Mouse (Mus musculus): ENCODE data around the gene Mrtfa. TPM values are rescaled to one million over a fixed set of nuclear protein-coding genes. Genes with fewer than 3 reads are reported as not detected.

The Mrtfa gene
- total RNA-seq, 2 experiments from 2014 or later = 71.2 to 75.8 TPM

DNA sequence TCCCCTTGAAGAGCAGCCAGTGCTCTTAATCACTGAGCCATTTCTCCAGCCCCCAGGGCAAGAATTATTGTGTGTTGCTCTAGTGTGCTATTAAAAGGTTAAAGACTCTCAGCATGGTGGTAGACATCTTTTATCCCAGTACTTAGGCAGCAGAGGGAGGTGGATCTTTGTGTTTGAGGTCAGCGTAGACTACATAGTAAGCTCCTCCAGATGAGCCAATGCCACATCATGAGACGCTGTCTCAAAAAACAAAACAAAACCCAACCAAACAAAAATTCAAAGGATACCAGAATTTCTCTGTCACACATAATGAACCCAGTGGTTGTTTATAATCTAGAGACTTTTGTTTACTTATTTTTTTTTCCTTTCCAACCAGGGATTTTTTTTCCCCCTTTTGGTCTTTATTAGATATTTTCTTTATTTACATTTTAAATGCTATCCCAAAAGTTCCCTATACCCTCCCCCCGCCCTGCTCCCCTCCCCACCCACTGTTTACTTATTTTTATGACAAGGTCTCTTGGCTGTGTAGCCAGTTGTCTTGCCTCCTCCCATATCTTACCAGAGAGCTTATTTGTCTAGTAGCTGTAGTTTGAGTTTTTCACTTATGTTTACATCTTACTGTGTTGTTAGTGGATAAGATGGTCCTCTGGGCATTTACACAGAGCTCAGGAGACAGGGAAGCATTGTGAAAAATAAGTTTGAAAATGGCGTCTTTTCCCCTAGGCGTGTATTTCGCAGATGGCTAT, 194.3 kb downstream of the Mrtfa start:
- Histone ChIP-seq H3K4me3 (no peak overlapping the region), H3K27ac (no peak overlapping the region; the same call in 1 of the 2 replicates)
- no peak for DNase-seq (ENCODE audit: extremely low spot score in 1 of 2, low spot score in 2 of 2)
- intact Hi-C loops (cut with DNase I) = no loop called here
- TF ChIP-seq CTCF (IDR thresholded peaks at IDR 0.05) = no peak

DNA sequence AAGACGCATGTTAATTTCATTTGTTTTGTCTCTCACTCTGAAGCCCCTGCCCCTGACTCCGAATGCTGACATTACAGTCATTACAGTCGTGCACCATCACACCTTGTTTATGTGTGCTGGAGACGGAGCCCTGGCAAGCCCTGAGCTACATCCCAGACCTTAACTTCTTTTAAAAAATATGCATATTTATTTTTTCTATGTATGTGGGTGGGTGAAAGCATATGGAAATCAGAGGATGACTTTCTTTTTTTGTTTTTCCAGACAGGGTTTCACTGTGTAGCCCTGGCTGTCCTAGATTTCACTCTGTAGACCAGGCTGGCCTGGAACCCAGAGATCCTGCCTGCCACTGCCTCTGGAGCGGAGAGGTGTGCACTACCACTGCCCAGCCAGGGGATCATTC, 195.6 kb downstream of the Mrtfa start:
- no peak for TF ChIP-seq CTCF (IDR thresholded peaks at IDR 0.05)
- no peak for DNase-seq (ENCODE audit: extremely low spot score in 1 of 2, low spot score in 2 of 2)
- intact Hi-C loops (cut with DNase I) = no loop called here
- Histone ChIP-seq H3K27ac (peak overlapping the region; percentile 63), H3K4me3 (no peak overlapping the region)

DNA sequence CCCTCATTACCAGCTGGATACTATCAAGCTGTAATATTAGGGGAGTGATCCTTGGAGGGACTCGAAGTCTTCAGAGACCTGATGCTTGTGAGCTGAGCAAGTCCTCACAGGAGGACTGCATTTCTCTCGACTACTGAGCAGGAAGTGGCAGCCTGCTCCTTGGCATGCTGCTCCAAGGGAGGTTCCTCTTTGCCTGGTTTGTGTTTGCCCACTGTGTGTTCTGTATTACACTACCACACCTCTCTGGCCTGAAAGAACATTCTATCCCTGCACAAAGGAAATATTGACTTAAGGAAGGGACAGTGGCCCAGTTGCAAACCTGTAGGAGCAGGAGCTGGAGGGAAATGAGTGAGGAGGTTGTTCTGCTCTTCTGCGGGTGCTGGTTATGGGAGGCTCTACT, 200.8 kb downstream of the Mrtfa start:
- no peak for TF ChIP-seq CTCF (IDR thresholded peaks at IDR 0.05)
- no peak for DNase-seq (ENCODE audit: extremely low spot score in 1 of 2, low spot score in 2 of 2)
- no peak overlapping the region for H3K4me3 ChIP-seq
- intact Hi-C loops (cut with DNase I) = no loop called here
- H3K27ac ChIP-seq = no peak overlapping the region

DNA sequence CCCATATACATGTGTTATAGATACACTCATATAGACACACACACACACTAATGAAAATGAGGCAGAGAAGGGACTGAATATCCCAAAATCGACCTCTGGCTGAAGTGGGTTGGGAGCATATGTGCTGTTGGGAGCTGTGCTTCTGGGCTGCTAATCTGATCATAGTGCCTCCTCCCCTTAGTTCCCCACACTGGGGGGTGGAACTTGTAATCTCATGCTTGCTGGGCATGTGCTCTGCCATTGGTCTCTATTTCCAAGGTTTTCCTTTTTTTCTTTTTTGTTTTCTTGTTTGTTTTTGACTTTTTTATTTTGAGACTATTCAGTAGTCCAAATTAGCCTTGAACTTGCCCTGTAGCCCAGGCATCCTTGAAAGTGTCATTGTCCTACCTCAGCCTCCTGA, 202.2 kb downstream of the Mrtfa start:
- Histone ChIP-seq H3K4me3 (no peak overlapping the region), H3K27ac (no peak overlapping the region)
- intact Hi-C loops (cut with DNase I) = no loop called here
- no peak for TF ChIP-seq CTCF (IDR thresholded peaks at IDR 0.05)
- no peak for DNase-seq (ENCODE audit: extremely low spot score in 1 of 2, low spot score in 2 of 2)

DNA sequence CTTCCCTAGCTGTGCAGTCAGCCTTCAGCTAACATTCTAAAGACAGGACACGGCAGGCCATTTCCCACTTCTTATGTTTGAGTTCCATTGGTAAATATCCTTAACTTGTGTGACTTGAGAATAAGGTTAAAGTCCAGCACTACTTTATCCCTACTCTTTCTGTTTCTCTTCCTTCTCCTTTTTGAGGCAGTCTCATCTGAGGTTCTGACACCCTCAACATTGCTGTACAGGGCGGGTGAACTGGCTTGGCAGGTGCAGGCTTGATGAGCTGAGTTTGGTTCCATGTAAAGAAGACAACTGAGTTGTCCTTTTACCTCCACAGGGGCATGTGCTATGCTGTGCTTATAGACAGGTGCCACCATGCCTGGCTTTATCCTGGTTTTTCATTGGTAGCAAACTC, 207.3 kb downstream of the Mrtfa start:
- DNase-seq (ENCODE audit: extremely low spot score in 1 of 2, low spot score in 2 of 2) = no peak
- Histone ChIP-seq H3K4me3 (no peak overlapping the region), H3K27ac (no peak overlapping the region)
- TF ChIP-seq CTCF (IDR thresholded peaks at IDR 0.05) = no peak
- intact Hi-C loops (cut with DNase I) = no loop called here

DNA sequence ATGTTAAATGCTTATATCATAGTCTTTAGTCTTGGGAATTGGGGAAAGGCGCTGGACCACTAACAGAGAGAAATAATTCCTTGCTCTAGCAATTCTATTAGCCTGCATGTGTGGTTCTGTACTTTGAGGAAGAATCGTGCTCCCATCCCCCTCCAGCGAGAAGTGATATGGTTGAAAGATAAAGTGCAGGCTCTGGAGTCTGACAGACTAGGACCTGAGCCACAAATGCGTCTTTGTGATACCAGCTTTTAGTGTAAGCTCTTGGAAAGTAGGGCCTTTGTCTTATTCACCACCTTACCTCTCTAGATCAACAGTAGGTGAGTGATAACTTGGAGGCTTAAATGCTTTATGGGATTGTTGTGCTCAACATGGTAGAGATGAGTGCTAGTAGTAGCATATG, 209.4 kb downstream of the Mrtfa start:
- DNase-seq (ENCODE audit: extremely low spot score in 1 of 2, low spot score in 2 of 2) = no peak
- no peak for TF ChIP-seq CTCF (IDR thresholded peaks at IDR 0.05)
- Histone ChIP-seq H3K27ac (no peak overlapping the region), H3K4me3 (no peak overlapping the region)
- intact Hi-C loops (cut with DNase I) = no loop called here

DNA sequence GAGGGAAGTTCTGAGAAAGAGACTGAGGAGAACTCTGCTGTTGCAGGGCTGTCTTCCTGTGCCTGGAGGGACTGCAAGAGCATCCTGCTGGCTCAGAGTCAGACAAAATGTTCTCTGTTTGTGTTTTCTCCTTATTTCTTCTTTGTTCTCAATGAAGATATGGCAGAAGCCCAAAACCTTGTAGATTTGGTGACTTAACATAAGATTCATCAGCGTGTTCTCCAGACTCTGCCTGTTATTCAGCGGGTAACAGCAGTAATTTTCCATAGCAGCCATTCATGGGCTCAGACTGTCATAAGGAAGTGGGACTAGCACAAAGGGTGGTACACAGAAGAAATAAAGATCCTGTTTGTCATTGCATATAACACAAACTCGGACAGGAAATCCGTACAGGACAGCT, 210.9 kb downstream of the Mrtfa start:
- Histone ChIP-seq H3K27ac (no peak overlapping the region), H3K4me3 (no peak overlapping the region)
- intact Hi-C loops (cut with DNase I) = no loop called here
- DNase-seq (ENCODE audit: extremely low spot score in 1 of 2, low spot score in 2 of 2) = no peak
- no peak for TF ChIP-seq CTCF (IDR thresholded peaks at IDR 0.05)

DNA sequence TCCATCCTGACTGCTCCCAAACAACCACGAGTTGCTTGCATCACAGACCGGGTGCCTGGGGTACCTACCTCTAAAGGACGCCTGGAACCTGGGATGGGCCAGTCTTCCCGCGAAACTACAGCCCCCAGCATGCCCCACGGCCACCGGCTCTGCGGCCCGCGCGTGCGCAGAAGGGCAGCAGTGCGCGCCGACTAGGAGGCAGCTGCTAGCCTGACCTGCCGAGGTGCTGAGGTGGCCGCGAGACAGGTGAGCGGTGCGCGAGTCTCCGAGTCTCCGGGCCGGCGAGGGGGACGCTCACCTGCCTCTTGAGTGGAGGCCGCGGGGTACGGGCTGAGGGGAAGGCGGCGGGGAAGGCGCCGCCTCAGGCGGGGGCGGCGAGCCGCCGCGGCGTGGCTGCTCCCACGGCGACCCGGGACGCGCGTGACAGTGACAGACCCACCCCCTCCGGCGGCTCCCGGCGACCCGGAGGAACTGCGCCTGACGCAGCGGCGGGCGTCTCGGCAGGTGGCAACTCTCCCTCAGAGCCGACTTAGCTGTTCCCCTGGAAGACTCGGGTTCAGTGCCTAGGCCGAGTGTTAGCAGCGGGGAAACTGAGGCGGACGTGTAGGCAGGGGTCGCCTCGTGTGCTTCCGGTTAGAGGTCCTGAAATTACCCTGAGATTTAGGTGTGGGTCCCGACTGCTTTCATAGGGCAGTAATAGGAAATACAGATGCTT, 212.8 kb downstream of the Mrtfa start, which contains the start of gene Sgsm3:
Gene Sgsm3, plus strand, starts transcription at position 146 of the 715 bp plus-strand sequence.
- DNase-seq (ENCODE audit: extremely low spot score in 1 of 2, low spot score in 2 of 2) = peak; percentile 88 to 90
- no peak for TF ChIP-seq CTCF (IDR thresholded peaks at IDR 0.05)
- Histone ChIP-seq H3K4me3 (peak within 1 kb of the TSS; percentile 96), H3K27ac (peak within 1 kb of the TSS; percentile 96)
- intact Hi-C loops (cut with DNase I) = no loop called here

DNA sequence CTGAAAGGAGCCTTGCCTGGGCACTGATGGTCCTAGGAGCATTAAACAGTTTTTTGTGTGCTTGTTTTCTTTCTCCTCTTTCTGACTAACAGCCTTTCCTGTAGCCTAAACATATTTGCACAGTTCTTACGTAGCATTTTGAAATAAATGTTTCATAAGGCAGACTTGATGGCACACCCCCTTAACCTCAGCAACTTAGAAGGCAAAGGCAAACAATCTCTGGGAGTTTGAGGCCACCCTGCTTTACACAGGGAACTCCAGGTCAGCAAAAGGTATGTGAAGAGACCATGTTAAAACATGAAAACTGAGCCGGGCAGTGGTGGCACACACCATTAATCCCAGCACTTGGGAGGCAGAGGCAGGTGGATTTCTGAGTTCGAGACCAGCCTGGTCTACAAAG, 214.9 kb downstream of the Mrtfa start:
- no peak for DNase-seq (ENCODE audit: extremely low spot score in 1 of 2, low spot score in 2 of 2)
- intact Hi-C loops (cut with DNase I) = no loop called here
- Histone ChIP-seq H3K27ac (no peak overlapping the region), H3K4me3 (no peak overlapping the region)
- no peak for TF ChIP-seq CTCF (IDR thresholded peaks at IDR 0.05)

DNA sequence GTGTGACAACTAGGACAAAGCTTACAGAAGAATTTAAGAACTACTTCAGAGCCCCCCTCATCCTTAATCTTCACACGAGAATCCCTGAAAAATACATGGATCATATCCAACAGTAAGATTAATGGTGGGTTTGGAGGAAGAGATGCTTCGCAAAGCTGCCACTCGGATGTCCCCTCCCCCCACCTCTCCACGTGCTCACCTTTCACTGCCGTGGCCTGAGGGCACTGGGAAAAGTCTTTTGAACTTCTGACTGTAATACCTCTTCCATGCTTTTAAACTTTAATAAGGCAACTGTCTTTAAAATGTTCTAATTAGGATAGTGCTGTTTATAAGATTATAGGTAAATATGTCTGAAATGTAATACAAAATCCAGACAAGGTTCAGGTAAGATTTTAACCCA, 216.2 kb downstream of the Mrtfa start:
- DNase-seq (ENCODE audit: extremely low spot score in 1 of 2, low spot score in 2 of 2) = no peak
- no peak overlapping the region for H3K4me3 ChIP-seq
- H3K27ac ChIP-seq = no peak overlapping the region
- intact Hi-C loops (cut with DNase I) = no loop called here
- no peak for TF ChIP-seq CTCF (IDR thresholded peaks at IDR 0.05)

DNA sequence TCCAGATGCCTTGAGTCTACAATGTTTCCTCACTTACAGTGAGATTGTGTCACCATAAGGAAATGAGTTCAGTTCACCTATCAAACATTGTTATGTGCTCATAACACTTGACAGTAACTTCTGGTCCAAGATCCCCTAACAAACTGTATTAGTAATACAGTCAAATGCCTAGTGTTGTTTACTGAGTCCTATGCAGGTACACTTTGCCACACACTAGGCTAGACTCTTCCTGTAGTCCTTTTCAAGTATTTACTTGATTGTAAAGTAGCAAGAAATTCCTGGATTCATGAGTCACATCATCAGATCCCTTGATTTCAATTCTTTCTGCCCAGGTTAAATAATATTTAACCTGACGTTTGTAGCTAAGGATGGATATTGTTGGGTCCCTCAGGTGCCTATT, 221.2 kb downstream of the Mrtfa start:
- TF ChIP-seq CTCF (IDR thresholded peaks at IDR 0.05) = no peak
- no peak overlapping the region for H3K27ac ChIP-seq
- intact Hi-C loops (cut with DNase I) = no loop called here
- no peak overlapping the region for H3K4me3 ChIP-seq
- no peak for DNase-seq (ENCODE audit: extremely low spot score in 1 of 2, low spot score in 2 of 2)

Other genes starting within 250 kb of the Mrtfa start
- gene Adsl, start 242.3 kb downstream of the Mrtfa start, total RNA-seq (2021) = 10 to 100 TPM; 26.3 to 27.8 TPM
- gene Sgsm3, start 213.0 kb downstream of the Mrtfa start, total RNA-seq (2021) = 100 to 1,000 TPM in 1 of 2 experiments, 10 to 100 TPM in 1; 93.0 to 112 TPM
- 10 to 100 TPM; 23.6 to 27.5 TPM for gene Mchr1, start 44.7 kb upstream of the Mrtfa start, total RNA-seq (2021)
- gene Slc25a17, start 170.1 kb upstream of the Mrtfa start, total RNA-seq (2021) = 10 to 100 TPM; 36.3 to 41.5 TPM
- gene St13, start 209.3 kb upstream of the Mrtfa start, total RNA-seq (2021) = 100 to 1,000 TPM; 168 to 171 TPM
- gene Xpnpep3, start 209.4 kb upstream of the Mrtfa start, total RNA-seq (2021) = 10 to 100 TPM; 15.1 to 15.4 TPM
- not detected for gene Dnajb7, start 217.5 kb upstream of the Mrtfa start, total RNA-seq (2021)